Mouse (Mus musculus): Measurements from ENCODE around the gene Etv1.
"Not testable (repeated sequence)": the region's sequence is repeated elsewhere in the genome, so short reads cannot be mapped to it uniquely, and the experiment has no call there.

The Etv1 gene

DNA sequence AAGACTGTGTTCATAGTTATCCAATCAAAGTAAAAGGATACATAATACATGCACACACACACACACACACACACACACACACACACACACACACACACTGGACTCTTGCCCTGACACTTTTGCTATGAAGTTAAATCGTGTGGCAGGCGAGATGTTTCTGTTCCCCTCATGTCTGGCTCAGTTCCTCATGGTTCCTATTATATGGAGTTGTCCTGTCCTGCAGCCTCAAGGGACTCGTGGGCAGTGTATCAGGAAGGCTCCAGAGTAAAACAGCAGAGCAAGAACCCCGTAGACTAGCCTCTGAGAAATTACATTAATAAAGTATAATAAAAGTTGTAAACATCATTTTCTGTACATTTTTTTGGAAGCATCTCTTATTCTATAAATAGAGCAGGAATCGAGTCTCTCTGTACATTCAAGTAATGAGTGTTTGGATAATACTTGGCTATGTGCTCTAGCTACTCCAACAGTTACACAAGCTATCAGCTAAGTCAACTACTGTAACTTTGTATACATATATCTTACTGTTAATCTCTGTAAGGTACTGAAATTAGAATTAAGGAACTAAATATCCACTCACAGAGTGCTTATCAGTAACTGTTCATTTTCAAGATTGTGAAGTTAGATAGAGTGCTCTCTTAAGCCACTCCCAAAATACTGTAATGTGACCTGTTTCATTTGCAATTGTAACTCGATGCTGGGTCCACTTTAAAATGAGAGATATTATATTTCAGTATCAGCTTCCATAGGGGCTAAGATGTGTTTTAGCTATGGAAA is 35.0 kb downstream of the Etv1 start:
- in situ Hi-C loops (cut with MboI; ENCODE audit: unreplicated experiment in 2 of 2) = no loop called here

DNA sequence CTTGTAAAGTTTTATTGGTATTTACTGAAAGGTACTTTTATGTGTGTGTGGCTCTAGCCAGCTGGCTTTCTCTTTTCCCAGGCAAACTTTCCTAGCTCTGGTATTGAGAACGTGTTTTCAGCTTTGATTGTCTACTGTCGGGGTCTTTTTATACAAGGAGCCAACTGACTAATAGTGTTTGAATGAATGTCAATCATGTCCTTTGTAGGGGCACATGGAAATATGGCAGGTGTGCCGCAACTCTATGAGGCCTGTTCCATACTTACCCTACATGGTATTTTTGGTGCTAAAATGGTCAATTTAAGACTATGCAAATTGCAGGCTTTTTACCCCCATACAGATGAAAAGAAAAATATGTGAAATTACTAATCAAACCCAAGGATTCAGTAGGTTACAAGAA is 37.1 kb downstream of the Etv1 start:
- in situ Hi-C loops (cut with MboI; ENCODE audit: unreplicated experiment in 2 of 2) = no loop called here

DNA sequence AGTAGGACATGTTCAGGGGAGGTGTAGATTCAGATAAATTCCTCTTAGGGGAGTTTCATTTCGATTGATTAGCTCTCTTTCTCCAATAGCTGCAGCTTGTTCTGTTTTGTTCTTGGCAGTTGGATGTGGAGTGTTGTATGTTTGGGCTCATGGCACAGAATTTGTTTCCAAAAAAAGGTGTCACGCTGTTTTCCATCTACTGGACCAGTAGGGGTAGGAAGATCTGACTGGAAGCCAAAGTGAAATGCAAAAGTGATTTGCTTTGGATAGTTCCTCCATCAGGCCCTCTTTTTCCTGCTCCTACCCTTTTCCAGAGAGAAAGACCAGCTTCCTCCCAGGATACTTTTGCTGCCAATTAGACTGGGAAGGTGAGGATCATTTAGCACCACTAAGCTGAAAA is 39.1 kb downstream of the Etv1 start:
- in situ Hi-C loops (cut with MboI; ENCODE audit: unreplicated experiment in 2 of 2) = no loop called here

DNA sequence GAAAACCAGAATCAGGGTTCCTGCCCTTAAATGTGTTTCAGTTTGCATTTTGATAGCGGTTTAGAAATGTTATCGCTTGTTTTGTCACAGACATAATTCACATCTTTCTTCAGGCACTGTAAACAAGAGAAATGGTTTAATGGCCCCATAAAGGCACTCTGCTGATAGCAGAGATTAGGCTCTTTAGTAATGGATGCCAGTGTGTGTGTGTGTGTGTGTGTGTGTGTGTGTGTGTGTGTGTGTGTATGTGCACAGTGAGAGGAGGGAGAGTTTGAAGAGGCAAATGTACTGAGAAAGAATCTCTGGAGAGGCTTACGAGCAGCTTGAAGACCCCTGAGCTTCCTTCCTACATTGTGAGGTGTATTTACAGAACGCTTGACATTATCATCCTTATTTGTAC is 41.5 kb downstream of the Etv1 start:
- in situ Hi-C loops (cut with MboI; ENCODE audit: unreplicated experiment in 2 of 2) = no loop called here

DNA sequence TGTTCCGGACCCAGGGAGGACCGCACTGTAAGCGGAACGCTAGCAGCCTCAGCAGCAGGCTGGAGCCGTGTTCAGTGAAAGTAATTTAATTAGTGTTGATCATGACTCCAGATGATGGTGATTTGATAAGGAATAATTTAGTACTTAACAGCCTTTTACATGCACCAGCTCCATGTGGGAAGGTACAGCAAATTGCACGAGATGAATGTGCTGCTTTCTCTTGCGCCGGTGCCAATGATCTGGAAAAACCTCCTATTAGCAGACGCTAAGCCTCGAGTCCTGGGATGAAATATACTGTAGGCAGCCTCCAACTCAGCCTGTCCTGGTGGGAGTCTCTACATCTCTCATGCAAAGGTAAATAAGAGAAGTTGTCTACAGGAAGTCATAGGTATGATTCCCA is 45.2 kb downstream of the Etv1 start:
- in situ Hi-C loops (cut with MboI; ENCODE audit: unreplicated experiment in 2 of 2) = no loop called here

DNA sequence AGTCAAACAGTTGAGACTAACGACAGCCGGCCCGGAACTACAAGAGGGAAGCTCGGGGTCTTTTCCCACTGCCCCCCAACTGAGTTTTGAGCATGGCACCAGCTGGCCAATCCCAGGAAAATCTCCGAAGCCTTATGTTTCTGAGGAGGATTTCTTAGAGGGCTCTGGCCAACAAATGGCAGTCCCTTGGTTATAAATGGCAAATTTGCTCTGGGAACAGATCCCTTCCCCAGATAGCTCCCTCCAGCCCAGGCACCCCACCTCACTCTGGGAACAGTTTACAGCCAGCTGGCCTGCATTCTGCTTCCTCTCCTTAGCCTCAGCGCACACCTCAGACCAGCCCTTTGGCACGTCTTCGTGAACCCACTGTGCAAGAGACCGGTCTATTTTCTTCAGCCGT is 53.8 kb downstream of the Etv1 start:
- in situ Hi-C loops (cut with MboI; ENCODE audit: unreplicated experiment in 2 of 2) = no loop called here

DNA sequence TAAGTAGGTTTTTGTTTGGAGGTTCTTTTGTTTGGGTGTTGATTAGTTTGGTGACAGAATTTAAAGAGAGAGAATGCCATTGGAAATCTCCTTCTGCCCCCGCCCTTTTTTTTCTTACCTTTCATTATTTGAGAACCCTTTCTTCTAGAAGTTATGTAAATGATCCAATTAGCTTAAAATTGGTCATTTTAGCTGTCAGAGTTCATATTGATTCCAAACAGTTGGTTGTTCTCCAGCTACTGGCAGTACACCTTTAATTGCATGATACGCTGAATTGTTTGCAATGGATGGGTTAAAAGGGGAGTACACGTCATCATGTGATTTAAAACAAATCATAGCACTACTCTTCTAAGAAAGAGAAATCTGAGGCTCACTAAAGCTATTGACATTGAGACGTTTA is 55.4 kb downstream of the Etv1 start:
- in situ Hi-C loops (cut with MboI; ENCODE audit: unreplicated experiment in 2 of 2) = no loop called here

DNA sequence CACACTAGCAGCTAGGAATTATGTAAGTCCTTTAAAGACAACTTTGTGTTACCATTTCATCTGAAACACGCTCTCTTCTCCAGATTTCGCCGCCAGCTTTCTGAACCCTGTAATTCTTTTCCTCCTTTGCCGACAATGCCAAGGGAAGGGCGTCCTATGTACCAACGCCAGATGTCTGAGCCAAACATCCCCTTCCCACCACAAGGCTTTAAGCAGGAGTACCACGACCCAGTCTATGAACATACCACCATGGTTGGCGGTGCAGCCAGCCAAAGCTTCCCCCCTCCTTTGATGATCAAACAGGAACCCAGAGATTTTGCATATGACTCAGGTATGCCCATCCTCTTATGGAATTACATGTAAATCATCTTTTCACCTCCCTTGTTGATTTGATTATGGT is 55.8 kb downstream of the Etv1 start:
- in situ Hi-C loops (cut with MboI; ENCODE audit: unreplicated experiment in 2 of 2) = not testable (repeated sequence)

DNA sequence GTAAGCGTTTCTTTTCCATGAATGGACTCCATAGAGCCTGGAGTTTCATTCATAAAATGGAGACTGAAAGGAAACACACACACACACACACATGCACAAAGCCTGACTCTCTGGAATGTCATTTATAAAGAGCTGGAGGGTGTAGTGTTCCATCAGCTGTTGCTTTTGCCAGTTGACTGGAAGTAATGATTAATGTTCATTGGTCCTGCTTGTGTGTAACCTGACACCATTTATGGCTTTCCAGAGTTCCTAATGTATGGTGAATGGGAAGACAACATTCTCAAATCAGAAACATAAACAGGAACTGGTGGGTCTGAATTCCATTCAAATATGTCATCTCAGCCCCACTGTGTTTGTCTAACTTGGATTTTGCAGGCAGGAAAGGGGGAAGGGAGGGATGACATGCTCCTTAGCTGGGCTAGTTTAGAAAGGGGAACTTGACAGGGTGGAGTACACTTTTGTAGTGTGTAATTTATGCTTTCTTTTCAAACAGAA is 64.7 kb downstream of the Etv1 start:
- in situ Hi-C loops (cut with MboI; ENCODE audit: unreplicated experiment in 2 of 2) = no loop called here

DNA sequence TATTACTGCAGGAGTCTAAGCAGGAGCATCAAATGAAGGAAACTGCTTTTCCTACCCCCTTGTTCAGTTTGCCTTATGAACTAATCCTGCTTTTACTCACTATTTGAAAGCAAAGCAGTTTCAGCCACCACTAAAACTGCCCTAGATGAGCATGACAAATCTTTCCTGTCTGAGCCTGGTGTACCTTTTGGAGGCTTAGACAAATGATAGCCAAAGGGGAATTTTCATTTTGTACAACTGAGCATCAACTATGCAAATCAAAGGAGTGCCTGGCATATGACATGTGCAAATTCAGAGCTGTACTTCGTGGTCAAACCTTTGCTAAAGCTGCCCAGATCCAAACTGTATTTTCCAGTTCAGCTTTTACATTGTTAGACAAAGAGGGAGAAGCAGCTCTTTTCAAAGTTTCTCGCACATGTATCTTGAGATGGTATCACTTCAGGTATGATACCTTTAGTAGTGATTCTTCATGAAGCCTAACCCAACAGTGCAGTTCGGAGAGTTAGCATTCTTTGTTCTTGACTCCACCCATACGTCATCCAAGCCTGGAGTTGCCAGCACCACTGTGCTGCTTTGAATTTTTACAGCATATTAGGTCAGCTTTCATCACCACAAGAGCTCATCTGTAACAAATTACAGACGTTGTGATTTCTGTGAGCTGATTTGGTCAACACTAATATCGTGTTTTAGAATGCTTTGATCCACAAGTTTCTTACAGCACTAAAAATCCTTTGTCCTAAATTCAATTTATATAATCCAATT is 68.5 kb downstream of the Etv1 start:
- in situ Hi-C loops (cut with MboI; ENCODE audit: unreplicated experiment in 2 of 2) = no loop called here

DNA sequence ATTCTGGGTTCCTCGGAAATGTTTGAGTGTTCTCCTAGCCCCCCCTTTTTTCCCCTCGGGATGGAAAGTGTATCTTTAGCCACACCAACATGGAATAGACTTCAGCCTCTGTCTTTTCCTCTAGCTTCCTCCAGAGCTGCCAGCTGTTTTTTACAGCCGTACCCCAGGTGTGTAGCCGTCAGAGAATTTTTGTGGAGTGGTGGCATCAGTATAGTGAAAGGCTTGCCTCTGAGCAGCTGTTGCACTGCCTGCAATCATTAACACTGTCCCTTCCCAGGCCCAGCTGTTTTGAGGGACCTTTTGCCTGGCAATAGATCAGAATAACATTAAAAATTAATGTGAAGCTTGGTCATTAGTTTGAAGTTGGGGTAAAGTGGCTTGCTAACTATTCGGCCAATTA is 70.8 kb downstream of the Etv1 start:
- in situ Hi-C loops (cut with MboI; ENCODE audit: unreplicated experiment in 2 of 2) = no loop called here

DNA sequence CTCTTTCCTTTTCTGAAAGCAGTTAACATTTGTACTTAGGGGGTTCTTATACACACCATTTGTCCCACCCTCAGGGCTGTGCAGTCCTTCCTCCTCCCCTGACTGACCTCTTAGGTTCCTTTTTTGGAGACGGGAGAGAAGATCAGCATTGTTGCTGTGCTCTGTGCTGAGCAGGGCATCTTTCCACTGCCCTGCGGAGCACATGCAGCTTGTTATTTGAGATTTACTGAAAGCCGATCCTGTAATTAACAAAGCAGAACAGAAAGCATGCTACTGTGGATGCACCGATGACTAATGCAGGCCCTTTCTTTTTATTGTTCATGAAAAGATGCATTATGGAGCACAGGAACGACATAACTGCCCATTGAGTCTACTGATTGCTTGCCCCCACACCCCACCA is 75.1 kb downstream of the Etv1 start:
- in situ Hi-C loops (cut with MboI; ENCODE audit: unreplicated experiment in 2 of 2) = no loop called here

DNA sequence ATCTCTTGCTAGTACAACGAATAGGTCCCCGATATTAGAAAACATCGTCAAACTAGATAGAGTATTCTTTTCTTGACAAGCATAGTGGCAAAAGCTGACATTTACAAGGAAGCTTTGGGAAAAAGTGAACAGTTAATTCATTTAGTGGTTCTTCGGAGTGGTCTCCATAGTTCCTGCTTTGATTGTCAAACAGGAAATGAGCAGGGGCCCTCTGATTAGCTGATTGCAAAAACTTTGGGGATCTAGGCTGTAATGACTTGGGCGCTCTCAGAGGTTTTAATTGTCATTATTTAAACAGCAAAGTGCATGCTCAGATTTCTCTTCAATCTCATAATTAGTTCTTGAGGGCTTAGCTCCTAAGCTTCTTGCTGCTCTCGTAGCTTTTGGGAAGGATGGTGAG is 75.6 kb downstream of the Etv1 start:
- in situ Hi-C loops (cut with MboI; ENCODE audit: unreplicated experiment in 2 of 2) = no loop called here

DNA sequence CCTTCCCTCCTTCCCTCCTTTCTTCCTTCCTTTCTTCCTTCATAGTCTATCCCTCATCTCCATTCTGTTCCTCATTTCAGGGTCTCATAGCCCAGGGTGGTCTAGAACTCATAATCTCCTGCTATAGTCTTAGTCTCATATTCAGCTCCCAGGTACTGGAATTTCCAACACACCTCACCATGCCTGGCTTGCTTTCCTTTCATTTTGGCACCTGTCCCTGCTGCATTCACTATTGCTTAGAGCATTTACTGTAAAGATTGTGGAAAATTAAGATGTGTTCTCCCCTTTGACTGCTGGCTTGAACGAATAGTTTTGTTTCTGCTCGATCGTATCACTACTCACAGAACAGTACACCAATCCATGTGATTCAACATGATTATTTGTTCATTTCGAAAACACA is 80.5 kb downstream of the Etv1 start:
- in situ Hi-C loops (cut with MboI; ENCODE audit: unreplicated experiment in 2 of 2) = loop anchor here in 1 of 2 experiments (10.0 kb wide), 1 partner anchor 85 kb away; the partner anchor contains the start of gene Etv1

DNA sequence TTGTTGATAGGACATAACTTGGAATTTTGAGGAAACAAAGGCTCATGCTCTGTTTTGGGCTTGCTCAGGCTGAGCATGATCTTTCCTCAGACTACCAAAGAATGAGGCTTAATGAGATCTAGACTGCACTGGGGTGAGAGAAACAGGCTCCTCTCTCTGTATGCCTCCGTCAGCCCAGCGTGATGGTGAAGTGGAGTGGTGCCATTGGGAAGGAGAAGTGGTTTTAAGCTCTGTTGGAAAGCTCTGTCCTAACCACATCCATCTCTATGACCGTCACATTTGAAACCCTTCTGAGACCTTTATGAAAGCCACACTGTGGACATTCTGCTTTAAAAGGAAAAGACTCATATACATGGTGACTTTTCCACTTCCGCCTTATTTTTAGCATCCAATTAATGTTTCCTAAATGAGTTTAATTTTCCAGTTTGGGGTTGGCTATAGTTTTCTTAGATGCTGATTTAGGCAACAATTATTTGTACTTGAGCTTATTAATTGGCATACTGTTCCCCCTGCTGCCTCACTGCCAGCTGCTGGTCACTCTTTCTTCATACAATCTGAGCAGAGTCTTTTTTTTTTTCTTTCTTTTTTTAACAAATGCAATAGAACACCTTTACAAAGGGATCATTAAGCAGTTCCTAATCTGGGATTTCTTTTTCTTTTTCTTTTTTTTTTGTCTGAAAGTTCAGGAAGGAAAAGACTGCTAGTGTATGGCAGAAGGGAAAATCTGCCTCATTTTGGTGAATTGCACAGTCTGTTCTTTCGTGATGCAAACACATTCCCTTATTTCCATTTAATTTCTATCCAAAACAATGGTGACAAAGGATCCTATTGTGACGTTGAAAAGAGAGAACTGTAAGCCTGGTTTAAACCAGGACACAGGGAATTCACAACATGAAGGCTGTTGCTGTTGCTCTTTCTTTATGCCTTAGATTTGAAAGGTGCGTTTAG is 81.3 kb downstream of the Etv1 start:
- in situ Hi-C loops (cut with MboI; ENCODE audit: unreplicated experiment in 2 of 2) = loop anchor here in 1 of 2 experiments (10.0 kb wide), 1 partner anchor 86 kb away; the partner anchor contains the start of gene Etv1

DNA sequence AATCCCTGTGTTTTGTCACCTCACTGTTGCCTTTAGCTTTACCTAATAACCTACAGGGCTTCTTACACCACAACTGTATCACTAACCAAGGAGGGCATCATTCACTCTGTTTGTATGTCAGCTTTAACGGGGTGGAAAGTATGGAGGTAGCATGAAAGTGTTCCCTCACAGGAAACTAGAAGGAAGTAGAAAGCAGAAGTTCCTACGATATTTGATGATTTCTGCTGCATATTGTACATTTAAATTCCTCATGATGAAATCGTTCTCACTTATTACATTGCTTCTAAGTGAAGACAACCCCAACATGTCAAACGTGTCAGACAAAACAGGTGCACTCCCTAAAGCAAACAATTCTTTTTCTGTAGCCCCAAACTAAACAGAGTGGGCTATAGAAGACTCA is 84.2 kb downstream of the Etv1 start:
- in situ Hi-C loops (cut with MboI; ENCODE audit: unreplicated experiment in 2 of 2) = loop anchor here in 1 of 2 experiments (10.0 kb wide), 1 partner anchor 89 kb away; the partner anchor contains the start of gene Etv1

DNA sequence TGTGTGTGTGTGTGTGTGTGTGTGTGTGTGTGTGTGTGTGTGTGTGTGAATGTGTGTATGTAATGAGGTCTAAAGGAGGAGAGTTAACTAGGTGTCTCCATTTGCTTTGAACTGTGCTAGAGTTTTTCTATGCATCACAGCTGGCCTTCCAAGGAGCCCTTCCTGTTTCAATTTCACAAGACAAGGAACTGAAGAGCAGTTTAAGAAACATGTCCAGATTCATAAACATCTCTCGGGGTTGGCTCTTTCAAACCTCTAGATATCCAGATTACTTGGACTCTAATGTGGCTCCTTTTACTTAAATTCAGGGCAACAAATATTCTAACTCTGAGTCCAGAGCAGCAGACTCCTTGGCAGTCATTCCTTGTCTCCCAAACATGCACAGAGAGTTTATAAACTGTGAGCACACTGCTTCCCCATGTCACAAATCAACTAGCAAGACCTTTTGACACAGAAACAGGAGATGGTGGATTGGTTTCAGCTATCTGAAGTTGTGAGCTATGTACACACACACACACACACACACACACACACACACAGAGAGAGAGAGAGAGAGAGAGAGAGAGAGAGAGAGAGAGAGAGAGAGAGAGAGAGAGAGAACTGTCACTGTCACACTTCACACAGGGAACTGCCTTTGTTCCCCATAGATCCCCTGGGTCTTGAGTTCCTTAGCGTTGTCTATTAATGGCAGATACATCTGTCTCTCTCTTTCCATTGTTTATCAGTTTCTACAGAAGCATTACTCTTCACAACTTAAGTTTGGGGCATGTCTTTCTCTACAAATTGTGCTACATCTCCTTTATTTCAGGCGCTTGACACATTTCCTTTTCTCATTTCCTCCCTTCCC is 85.0 kb downstream of the Etv1 start:
- in situ Hi-C loops (cut with MboI; ENCODE audit: unreplicated experiment in 2 of 2) = loop anchor here in 1 of 2 experiments (10.0 kb wide), 1 partner anchor 89 kb away; the partner anchor contains the start of gene Etv1

DNA sequence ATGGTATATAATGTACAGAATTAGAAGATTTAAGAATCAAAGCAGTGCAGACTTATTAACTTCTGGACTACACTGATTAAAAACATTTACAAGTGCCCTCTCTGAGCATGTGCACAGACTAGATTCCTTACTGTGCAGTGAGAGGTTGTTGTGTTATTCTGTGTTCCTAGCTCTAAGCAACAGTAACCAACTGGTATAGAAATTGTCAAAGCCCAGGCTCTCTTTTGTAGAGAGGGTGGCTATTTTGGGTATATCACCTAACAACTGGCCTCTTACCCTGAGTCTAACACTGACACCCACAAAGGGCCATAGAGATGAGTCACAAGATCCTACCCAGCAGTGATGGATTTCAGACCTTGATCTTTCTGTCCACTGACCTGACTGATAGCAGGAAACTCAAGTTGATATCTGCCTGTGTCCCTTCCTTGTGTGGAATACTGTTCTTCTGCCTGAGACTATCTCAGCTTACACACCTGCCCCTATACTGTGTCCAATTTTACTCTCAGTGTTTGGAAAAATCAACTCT is 95.4 kb downstream of the Etv1 start:
- in situ Hi-C loops (cut with MboI; ENCODE audit: unreplicated experiment in 2 of 2) = no loop called here

DNA sequence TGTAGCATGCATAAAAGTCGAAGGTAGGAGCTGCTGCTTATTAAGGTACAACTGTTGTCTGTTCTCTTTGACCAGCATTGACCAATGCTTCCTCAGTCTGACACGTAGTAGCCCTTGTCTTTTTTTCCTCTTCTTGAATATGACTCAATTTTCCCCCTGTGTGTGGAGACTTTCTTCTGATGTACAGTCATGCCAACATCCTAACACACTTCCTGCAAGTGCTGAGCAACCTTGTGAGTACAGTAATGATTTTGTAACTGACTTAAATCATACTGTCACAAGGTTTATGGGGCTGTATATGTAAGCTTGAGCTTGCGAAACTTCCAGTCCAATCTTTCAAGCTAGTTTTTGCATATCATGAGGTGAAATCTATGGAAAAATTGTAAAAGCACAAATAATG is 125.3 kb downstream of the Etv1 start:
- in situ Hi-C loops (cut with MboI; ENCODE audit: unreplicated experiment in 2 of 2) = no loop called here
